Mouse (Mus musculus) midbrain, embryonic 14.5 days (tissue): Measurements from ENCODE around the gene Mphosph9. TPM values are rescaled to one million over a fixed set of nuclear protein-coding genes. Genes with fewer than 3 reads are reported as not detected.
A peak's percentile ranks its signal among the peaks of the same experiment; 100 is the strongest.
"Not testable (repeated sequence)": the region's sequence is repeated elsewhere in the genome, so short reads cannot be mapped to it uniquely, and the experiment has no call there.

Experiments
- ATAC-seq: fragments of 200-750 bp; cut with Nextera tagmentation; 2 replicates; pipeline ENCODE4 v1.8.0; 2017; ENCODE audit warnings: moderate number of reproducible peaks, moderate library complexity; ENCODE audit not compliant: low FRiP score, low TSS enrichment
- DNase-seq: peaks from one replicate; pipeline ENCODE4 v3.0.0-alpha.2; 2015
- H3K27ac ChIP-seq: fragments of 300-500 bp; sonication (generic); replicated peaks from 2 replicates; pipeline ENCODE4 v1.5.1; 2014; ENCODE audit warnings: mild to moderate bottlenecking, low read depth, low read length, moderate library complexity
- H3K27me3 ChIP-seq: fragments of 300-500 bp; sonication (generic); 2 replicates; pipeline ENCODE4 v1.6.1; 2014; ENCODE audit warnings: low read length, control low read depth, mixed read lengths; ENCODE audit not compliant: control insufficient read depth, insufficient read depth
- H3K36me3 ChIP-seq: fragments of 300-500 bp; sonication (generic); 2 replicates; pipeline ENCODE4 v1.6.1; 2014; ENCODE audit warnings: low read length, control low read depth; ENCODE audit not compliant: control insufficient read depth, insufficient read depth
- H3K4me1 ChIP-seq: fragments of 300-500 bp; sonication (generic); 2 replicates; pipeline ENCODE4 v1.6.1; 2014; ENCODE audit warnings: mild to moderate bottlenecking, antibody characterized with exemption, low read length, control low read depth; ENCODE audit not compliant: control insufficient read depth, insufficient read depth
- H3K4me2 ChIP-seq: fragments of 300-500 bp; sonication (generic); 2 replicates; pipeline ENCODE4 v1.6.1; 2014; ENCODE audit warnings: mild to moderate bottlenecking, low read length, moderate library complexity
- H3K4me3 ChIP-seq: fragments of 300-500 bp; sonication (generic); replicated peaks from 2 replicates; pipeline ENCODE4 v1.5.1; 2014; ENCODE audit warnings: low read depth, low read length
- H3K9ac ChIP-seq: fragments of 300-500 bp; sonication (generic); replicated peaks from 2 replicates; pipeline ENCODE4 v1.6.1; 2014; ENCODE audit warnings: mild to moderate bottlenecking, low read length, moderate library complexity
- H3K9me3 ChIP-seq: fragments of 300-500 bp; sonication (generic); 2 replicates; pipeline ENCODE4 v1.6.1; 2016; ENCODE audit warnings: low read length, control low read depth, mixed read lengths; ENCODE audit not compliant: control insufficient read depth
- WGBS: fragments of 180-500 bp; shearing (Covaris S2); extraction: QIAGEN DNeasy Blood & Tissue Kit; methylation state at CpG from one replicate; pipeline ENCODE4 v1.1.7; 2014; 5-methylcytosine and 5-hydroxymethylcytosine counted together
- polyA plus RNA-seq: library from polyadenylated mRNA; unstranded; fragments of >200 nt; fragmentation: Nextera tagmentation; extraction: Ambion mirVana; gene quantifications from 2 replicates; pipeline ENCODE4 v1.2.1, GENCODE M21; 2014

The Mphosph9 gene
- polyA plus RNA-seq, 1 experiment from 2014 or later: 16.8 TPM

GRCm38 (mm10) chr5:124334392-124334791 lies 6.6 kb upstream of the Mphosph9 start:
- DNase-seq (peak; percentile 73), ATAC-seq (peak; percentile 74; the same call in 1 of the 2 replicates)
- Histone ChIP-seq H3K36me3 (0 out of 2 replicates have a peak, but pooled peaks cover 6% of the 10 kb centered on the region), H3K27ac (peak overlapping the region; percentile 81), H3K27me3 (no peaks in the 10 kb centered on the region), H3K4me3 (no peak overlapping the region), H3K9ac (peak overlapping the region; percentile 34), H3K4me2 (no peak overlapping the region), H3K9me3 (no peaks in the 10 kb centered on the region), H3K4me1 (0 out of 2 replicates have a peak, but pooled peaks cover 6% of the 10 kb centered on the region)
- 26% methylated on average over 6 of the region's 6 CpGs for WGBS

GRCm38 (mm10) chr5:124330086-124330485 lies 2.3 kb upstream of the Mphosph9 start:
- no peak overlapping the region for H3K27ac ChIP-seq
- peaks cover 21% of the 10 kb centered on the region for H3K4me1 ChIP-seq
- 91% methylated on average over 6 of the region's 6 CpGs for WGBS
- no peak overlapping the region for H3K9ac ChIP-seq
- no peak overlapping the region for H3K4me2 ChIP-seq
- no peaks in the 10 kb centered on the region for H3K36me3 ChIP-seq
- H3K4me3 ChIP-seq: no peak overlapping the region
- DNase-seq (no peak), ATAC-seq (no peak)
- H3K9me3 ChIP-seq: no peaks in the 10 kb centered on the region
- no peaks in the 10 kb centered on the region for H3K27me3 ChIP-seq

- Histone ChIP-seq H3K27ac (peak overlapping the region; percentile 96), H3K4me3 (peak overlapping the region; percentile 57)
- whole genome bisulfite sequencing: under 1% methylated on average over 8 of the region's 8 CpGs
These were observed 943 bp downstream of the Mphosph9 start for GRCm38 (mm10) chr5:124326829-124327228.

DNA sequence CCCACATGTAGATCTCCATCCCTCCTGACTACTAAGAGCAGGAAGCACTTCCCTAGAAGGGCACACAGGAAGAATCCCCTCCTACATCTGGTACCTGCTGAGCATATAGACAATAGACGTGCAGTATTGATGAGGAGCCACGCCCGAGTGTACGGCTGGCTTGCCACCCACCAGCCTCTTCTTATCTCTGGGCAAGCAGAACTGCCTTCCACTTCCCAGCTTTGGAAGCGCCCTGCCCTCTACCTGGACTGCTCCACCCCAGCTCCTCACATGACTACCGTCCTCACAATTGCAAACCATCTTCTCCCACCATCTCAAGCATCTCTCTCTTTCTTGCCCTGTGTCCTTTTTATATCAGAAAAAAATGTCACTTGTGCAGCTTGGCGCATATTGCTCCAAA lies 10.1 kb downstream of the Mphosph9 start:
- WGBS: 88% methylated on average over 7 of the region's 7 CpGs

More at GRCm38 (mm10) chr5:124326829-124327228, 943 bp downstream of the Mphosph9 start:
- H3K4me1 ChIP-seq: peaks cover 15% of the 10 kb centered on the region
- DNase-seq: no peak
- H3K36me3 ChIP-seq: 0 out of 2 replicates have a peak, but pooled peaks cover 17% of the 10 kb centered on the region
- no peak for ATAC-seq
- no peaks in the 10 kb centered on the region for H3K27me3 ChIP-seq
- peak overlapping the region; percentile 73 for H3K9ac ChIP-seq
- no peaks in the 10 kb centered on the region for H3K9me3 ChIP-seq
- H3K4me2 ChIP-seq: peak overlapping the region; percentile 68

DNA sequence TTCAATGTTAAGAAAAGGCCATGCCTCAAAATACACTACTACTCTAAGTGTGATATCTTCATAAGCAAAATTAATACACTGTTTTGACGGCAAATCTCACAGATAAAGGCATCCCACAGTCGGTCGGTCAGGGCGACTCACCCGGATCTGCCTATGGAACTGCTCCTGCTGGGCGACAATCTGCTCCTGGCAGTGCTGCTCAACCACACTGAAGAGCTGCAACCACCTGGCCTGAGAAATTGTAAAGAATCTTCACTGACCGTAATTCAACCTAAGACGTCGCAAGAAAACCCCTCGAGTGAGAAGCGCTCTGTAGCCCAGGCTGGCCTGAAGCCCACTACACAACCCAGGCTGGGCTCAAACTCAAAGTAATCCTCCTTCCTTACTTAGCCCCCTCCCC lies 11.8 kb downstream of the Mphosph9 start:
- no peak for DNase-seq
- H3K9ac ChIP-seq: no peak overlapping the region
- H3K9me3 ChIP-seq: no peaks in the 10 kb centered on the region
- ATAC-seq: no peak
- H3K27ac ChIP-seq: no peak overlapping the region
- no peak overlapping the region for H3K4me3 ChIP-seq
- H3K27me3 ChIP-seq: no peaks in the 10 kb centered on the region
- H3K4me1 ChIP-seq: no peaks in the 10 kb centered on the region
- WGBS: 90% methylated on average over 11 of the region's 11 CpGs
- peaks cover 76% of the 10 kb centered on the region for H3K36me3 ChIP-seq
- no peak overlapping the region for H3K4me2 ChIP-seq

More for the DNA sequence above, 10.1 kb downstream of the Mphosph9 start:
- ATAC-seq (no peak), DNase-seq (no peak)
- Histone ChIP-seq H3K27me3 (no peaks in the 10 kb centered on the region), H3K4me1 (no peaks in the 10 kb centered on the region), H3K36me3 (peaks cover 68% of the 10 kb centered on the region), H3K4me3 (no peak overlapping the region), H3K9me3 (no peaks in the 10 kb centered on the region), H3K9ac (no peak overlapping the region), H3K4me2 (no peak overlapping the region), H3K27ac (no peak overlapping the region)

DNA sequence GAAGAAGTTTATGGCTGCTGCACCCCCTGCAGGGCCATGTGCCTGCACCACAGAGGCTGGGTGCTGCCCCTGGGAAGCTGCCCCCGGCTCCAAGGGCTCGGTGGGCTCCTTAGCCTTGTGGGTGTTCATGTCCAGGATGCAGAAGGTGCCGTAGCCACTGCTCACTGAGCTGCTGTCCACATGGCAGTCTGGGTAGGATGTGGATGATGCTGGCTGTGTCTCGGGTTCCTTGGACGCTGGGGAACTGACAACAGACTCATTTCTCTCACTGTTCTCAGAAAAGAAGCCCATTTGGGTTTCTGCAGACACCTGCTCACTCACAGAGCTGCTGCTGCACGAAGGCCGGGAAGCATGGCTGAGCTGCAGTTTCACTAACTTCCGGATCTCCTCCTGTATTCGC lies 12.3 kb downstream of the Mphosph9 start:
- ATAC-seq (no peak), DNase-seq (no peak)
- whole genome bisulfite sequencing: 93% methylated on average over 9 of the region's 9 CpGs
- Histone ChIP-seq H3K27me3 (no peaks in the 10 kb centered on the region), H3K27ac (no peak overlapping the region), H3K36me3 (peaks cover 75% of the 10 kb centered on the region), H3K9ac (no peak overlapping the region), H3K9me3 (no peaks in the 10 kb centered on the region), H3K4me3 (no peak overlapping the region), H3K4me1 (no peaks in the 10 kb centered on the region), H3K4me2 (no peak overlapping the region)

- DNase-seq (no peak), ATAC-seq (no peak)
- Histone ChIP-seq H3K36me3 (peaks cover 69% of the 10 kb centered on the region), H3K4me1 (no peaks in the 10 kb centered on the region), H3K27me3 (no peaks in the 10 kb centered on the region), H3K4me3 (no peak overlapping the region), H3K4me2 (no peak overlapping the region), H3K9me3 (no peaks in the 10 kb centered on the region), H3K27ac (no peak overlapping the region), H3K9ac (no peak overlapping the region)
- 97% methylated on average over 11 of the region's 11 CpGs for WGBS
These were observed 17.7 kb downstream of the Mphosph9 start for GRCm38 (mm10) chr5:124310091-124310490.

DNA sequence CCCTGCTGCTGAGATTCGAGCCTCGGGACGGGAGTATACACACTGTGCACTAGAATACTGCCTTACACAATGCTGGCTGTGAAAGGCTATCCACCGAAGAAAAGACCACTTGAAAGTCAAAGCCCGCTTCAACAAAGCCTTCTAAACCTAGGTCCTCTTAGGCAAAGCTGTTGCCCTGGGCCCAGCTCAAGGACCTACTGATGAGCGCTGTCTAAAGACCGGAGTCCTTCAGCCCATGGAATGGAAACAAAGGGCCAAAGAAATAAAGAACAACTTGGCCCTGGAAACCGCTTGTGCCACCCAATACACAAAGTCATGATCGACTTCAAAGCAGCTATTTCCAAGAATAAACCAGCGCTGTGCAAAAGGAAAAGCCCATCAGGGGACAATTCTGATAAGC lies 18.6 kb downstream of the Mphosph9 start:
- H3K4me2 ChIP-seq: no peak overlapping the region
- H3K4me3 ChIP-seq: no peak overlapping the region
- H3K4me1 ChIP-seq: no peaks in the 10 kb centered on the region
- no peak for DNase-seq
- H3K9me3 ChIP-seq: no peaks in the 10 kb centered on the region
- H3K9ac ChIP-seq: no peak overlapping the region
- ATAC-seq: no peak
- H3K36me3 ChIP-seq: peaks cover 63% of the 10 kb centered on the region
- 86% methylated on average over 10 of the region's 10 CpGs for WGBS
- no peak overlapping the region for H3K27ac ChIP-seq
- no peaks in the 10 kb centered on the region for H3K27me3 ChIP-seq

DNA sequence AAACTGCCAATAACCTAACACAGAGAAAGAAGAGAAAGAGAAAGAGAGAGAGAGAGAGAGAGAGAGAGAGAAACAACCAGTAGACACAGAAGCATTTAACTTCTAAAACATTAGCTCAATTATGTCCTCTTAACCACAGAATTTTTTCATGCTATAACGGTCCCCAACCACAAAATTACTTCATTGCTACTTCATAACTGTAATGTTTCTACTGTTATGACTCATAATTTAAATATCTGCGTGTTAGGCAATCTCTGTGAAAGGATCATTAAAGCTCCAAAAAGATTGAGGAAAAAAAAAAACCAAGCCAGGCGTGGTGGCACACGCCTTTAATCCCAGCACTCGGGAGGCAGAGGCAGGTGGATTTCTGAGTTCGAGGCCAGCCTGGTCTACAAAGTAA lies 24.9 kb downstream of the Mphosph9 start:
- peaks cover 64% of the 10 kb centered on the region for H3K36me3 ChIP-seq
- ATAC-seq: not testable (repeated sequence)

More for the DNA sequence above, 24.9 kb downstream of the Mphosph9 start:
- H3K9me3 ChIP-seq, H3K9ac ChIP-seq, H3K27ac ChIP-seq, DNase-seq, H3K27me3 ChIP-seq, H3K4me2 ChIP-seq, H3K4me1 ChIP-seq, H3K4me3 ChIP-seq: not testable (repeated sequence)
- WGBS: 95% methylated on average over 6 of the region's 6 CpGs
